Mouse (Mus musculus) left cerebral cortex, postnatal 14 days (tissue): Measurements from ENCODE around the gene Nrcam. TPM values are rescaled to one million over a fixed set of nuclear protein-coding genes. Genes with fewer than 3 reads are reported as not detected.
A peak's percentile ranks its signal among the peaks of the same experiment; 100 is the strongest.

Experiments used
- DNase-seq, 2 experiments: peaks; one replicate each; pipeline ENCODE4 v3.0.0; 2021 to 2022; ENCODE audit warnings: low spot score in 2 of 2, mixed read lengths in 1 of 2
- intact Hi-C: fragments of 180-260 bp; cut with DNase I; formaldehyde crosslinking; loops from one replicate; pipeline ENCODE4 v1.15.1; 2025
- total RNA-seq, 2 experiments: library from RNA; stranded (reverse); gene quantifications; 2 replicates each; pipeline ENCODE4 v1.2.3; 2021

The Nrcam gene
- total RNA-seq, 2 experiments from 2014 or later: 515 to 519 TPM

DNA sequence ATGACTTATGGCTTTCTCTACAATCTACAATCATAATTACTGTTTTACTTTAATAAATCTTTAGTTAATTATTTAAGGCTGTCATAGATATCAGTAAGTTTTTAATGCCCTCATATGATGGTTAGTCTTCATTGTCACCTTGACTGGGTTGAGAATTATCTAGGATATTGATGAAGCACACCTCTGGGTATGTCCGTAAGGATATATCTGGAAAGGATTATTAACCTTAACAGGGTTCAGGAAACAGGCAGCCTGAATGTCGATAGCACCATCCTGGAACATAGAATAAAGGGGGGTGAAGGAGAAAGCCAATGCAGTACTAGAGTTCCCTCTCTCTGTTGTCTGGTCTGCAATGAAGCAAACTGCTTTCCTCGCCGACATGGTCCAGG is 94.2 kb downstream of the Nrcam start:
- intact Hi-C loops: no loop called here
- no peak for DNase-seq

DNA sequence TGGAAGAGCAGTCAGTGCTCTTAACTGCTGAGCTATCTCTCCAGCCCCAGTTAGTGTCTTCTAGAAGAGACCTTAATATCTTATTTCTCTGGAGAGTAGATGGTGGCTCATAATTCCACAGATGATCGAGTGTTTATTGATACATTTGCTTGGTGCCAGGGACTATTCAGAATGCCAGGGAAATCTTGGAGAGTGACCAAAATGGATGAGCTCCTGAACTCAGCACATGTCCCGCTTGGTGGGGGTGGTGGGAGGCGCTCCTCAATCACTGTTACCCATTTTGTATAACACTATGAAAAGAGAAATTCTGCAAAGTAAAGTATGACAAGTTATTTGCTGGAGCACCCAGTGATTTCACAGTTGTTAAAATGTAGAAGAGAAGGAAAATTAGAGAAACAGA is 95.3 kb downstream of the Nrcam start:
- DNase-seq: no peak
- intact Hi-C loops: no loop called here

DNA sequence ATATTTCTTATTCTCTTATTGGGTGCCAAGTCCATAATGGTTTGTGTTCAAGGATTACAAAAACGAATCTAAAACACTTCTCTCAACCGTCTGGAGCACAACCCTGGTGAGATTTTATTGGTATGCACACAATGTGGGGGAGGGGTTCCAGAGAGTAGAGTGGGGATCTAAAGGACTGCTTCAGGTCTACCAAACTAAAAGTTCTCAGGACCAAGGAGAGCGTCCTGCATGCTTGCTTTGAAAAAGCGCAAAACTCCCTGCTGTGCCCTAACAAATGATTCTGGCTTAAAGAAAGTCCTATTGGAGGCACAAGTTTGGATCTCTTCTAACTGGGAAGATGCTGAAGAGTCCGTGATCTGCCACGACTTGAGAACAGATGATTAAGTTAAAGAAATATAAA is 96.4 kb downstream of the Nrcam start:
- no peak for DNase-seq
- intact Hi-C loops: no loop called here

DNA sequence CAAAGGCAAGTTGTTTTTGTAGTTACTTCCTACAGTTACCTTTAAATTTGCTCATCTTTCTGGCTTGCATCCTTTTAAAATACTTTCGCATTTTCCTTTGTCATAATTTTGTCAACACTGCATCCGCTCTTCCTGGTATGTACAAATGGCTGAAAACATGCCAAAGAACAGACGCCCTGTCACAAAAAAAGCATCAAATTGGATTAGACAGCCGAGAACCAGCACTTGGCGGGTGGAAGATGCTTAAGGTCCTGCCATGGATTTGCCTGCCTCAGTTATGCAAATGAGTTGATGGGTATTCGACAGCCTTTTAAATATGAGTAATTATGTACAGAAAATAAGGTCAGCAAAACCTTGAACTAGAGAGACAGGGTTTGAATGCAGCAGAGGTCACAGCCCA is 101.7 kb downstream of the Nrcam start:
- no peak for DNase-seq
- intact Hi-C loops: loop anchor here (10.0 kb wide), 1 partner anchor 96 kb away; no protein-coding TSS in a partner anchor

DNA sequence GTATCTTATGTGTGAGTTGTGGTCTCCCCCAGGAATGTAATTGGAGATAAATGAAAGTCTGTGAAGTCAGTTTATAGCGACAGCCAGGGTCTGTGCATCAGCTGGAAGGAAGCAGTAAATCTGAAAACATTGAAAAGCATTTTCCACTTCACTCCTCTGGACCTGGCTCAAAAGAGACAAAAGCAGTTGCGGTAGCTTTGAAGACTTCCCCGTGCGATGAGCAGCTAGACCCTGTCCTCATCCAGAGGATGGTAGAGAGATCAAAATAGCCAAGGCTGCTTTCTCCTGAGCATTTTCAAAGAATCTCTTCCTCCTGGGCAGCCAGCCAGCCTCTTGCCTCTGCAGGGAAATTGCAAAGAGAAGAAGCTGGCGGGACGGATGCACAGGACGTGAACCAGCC is 102.3 kb downstream of the Nrcam start:
- intact Hi-C loops: loop anchor here (10.0 kb wide), 1 partner anchor 96 kb away; no protein-coding TSS in a partner anchor
- DNase-seq: peak; percentile 43 to 76

DNA sequence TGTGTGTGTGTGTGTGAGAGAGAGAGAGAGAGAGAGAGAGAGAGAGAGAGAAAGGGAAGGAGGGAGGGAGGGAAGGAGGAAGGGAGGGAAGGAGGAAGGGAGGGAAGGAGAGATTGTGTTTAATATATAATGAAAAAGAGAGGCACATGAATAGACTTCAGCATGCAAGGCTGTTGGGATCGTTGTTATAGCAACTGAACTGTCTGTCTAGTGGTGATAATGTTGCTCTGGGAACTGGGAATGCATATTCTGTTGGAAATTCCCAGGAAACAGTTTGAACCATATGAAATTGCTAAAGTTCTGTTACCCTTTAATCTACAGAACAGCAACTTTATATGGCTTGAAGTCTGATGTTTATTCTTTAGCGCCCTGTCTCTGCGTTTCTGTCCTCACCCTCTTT is 104.0 kb downstream of the Nrcam start:
- intact Hi-C loops: loop anchor here (10.0 kb wide), 1 partner anchor 98 kb away; no protein-coding TSS in a partner anchor

DNA sequence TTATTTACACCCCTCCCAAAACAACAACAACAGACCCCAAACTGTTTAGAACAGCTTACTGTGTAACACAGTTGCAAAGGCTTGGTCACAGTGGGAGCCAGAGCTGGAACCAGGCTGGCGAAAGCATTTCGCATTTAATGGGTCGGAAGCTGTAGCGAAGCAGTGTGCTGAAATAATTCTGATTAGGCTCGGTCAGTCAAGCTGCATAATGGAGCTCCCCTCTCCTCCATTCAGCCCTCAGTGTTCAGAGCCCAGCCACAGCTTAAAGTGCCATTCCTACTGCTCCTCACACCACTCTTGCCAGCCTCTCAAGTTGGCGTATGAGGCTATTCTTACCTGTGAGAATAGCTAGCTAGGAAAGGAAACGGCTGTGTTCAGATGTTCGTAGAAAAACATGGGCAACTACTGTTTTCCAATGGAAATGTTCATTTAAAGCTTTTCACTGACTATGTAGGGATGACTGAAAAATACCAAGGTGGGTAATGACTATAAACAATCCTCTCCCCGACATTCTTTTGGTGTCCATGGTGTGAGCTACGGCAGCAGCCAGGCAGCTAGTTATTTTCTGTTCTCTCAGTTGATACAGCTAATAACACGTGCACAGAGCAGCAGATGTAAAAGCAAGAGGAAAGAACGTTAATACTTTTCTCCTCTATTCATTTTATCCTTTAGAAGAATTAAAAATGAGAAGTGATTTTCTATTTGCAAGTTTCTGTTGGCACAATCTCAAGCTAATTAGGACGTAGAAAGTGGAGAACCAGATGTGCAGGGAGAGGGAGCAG is 108.6 kb downstream of the Nrcam start:
- intact Hi-C loops: loop anchor here (10.0 kb wide), 1 partner anchor 102 kb away; no protein-coding TSS in a partner anchor
- no peak for DNase-seq

More for the DNA sequence above, 104.0 kb downstream of the Nrcam start:
- DNase-seq: no peak

DNA sequence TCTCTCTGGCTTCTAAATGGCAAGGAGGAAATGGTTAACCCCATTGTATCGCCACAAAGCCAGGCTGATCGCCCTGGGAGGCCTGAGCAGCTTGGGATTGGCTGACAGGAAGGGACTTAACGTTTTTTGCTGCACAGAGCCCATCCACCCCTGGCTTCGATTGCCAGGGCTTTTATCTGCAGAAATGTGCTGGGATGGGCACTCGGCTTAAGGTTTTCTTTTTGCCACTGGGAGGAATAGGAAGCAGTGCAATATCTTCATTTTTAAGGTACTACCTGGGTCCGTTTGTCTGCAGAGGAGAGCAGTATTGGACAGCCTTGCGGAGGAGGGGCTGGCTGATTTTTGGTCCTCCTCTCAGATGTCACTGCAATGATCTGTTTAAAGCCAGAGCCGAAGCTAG is 110.2 kb downstream of the Nrcam start:
- intact Hi-C loops: loop anchor here (10.0 kb wide), 1 partner anchor 104 kb away; no protein-coding TSS in a partner anchor
- no peak for DNase-seq

DNA sequence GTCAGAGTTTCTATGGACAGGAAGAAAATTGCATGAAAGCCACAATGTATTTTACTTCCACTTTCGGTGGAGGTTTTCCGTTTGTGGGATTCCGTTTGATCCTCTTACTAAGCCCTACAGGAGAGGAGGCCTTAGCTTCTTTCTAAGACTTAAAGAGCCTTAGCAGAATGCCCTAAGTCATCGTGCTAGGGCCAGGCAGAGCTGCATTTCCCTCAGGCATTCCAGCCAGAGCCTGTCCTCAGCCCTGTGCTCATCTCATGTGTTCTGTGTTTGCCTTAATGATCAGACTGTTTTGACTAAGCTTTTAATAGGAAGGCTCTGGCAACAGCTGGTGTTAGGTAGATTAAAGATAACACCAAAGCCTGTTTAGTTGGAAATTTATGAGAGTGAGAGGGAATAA is 111.5 kb downstream of the Nrcam start:
- DNase-seq: no peak
- intact Hi-C loops: no loop called here

DNA sequence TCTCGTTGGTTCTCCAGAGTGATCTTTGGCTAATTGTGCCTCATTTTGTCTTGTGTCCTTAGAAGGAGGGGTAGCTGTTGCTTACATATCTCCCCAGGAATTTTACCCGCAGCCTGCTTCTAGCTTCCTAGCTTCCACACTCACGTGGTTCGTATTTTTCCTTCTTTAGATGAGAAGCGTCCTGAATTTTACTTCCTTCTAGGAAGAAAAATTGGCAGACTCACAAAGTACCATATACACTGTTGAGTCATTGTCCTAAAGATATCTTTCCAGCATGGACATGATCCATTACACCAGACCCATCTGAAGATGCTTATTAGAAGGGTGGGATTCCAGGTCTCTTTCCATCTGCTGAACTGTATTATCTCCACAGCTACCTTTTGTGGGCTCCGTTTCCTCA is 122.2 kb downstream of the Nrcam start:
- intact Hi-C loops: no loop called here

DNA sequence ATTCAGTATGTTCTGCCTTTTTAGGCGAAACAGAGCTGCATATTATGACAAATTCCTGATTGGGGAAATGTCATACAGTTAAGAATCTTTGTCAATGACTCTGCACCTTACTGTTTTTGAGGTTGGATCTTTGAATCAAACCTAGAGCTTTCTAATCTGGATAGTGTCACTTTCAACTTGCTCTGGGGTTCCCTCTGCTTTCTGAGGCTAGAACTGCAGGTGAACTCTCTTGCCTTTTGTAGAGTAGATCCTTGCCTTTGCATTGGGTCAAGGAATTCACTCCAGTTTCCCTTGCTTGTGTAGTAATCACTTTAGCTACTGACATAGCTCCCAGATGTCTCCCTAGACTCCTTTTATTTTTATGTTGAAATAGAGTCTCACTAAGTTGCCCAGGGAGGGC is 123.1 kb downstream of the Nrcam start:
- intact Hi-C loops: no loop called here
- no peak for DNase-seq

More for the DNA sequence above, 122.2 kb downstream of the Nrcam start:
- DNase-seq: no peak

DNA sequence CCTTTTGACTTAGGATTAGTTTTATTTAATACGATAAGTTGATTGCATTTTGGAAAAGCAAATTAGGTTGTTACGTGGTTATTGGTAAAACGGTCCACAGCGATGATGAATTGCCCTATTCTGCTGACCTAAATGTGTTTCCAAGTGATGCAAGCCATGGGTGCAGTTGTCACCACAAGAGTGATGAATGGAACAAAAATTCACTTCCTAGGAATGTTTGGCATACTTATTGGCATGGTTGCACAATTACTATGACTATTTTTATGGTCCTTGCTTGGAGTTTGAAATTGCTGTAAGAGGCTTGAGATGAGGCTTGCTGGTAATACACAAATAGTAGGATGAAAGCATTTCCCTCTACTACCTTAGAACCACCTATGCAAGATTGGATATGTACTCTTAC is 125.1 kb downstream of the Nrcam start:
- no peak for DNase-seq
- intact Hi-C loops: no loop called here

DNA sequence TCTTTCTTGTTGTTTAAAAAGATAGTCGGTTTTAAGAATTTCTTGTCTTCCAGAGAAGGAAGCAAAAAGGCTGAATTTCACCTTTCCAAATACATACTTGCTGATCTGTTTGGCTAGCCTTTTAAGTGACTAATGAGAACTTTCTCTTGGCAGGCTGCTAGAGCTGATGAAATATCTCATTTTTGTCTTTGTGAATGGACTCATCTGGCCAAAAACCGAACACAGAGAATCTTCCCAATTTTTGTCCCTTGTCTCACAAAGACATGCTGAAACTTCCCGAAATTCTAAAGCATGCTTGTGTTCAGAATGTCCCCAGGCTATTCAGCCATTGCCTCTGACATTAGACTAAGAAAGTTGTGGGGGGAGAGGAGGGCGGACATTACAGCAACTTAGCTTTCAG is 129.3 kb downstream of the Nrcam start:
- intact Hi-C loops: no loop called here
- DNase-seq: no peak

DNA sequence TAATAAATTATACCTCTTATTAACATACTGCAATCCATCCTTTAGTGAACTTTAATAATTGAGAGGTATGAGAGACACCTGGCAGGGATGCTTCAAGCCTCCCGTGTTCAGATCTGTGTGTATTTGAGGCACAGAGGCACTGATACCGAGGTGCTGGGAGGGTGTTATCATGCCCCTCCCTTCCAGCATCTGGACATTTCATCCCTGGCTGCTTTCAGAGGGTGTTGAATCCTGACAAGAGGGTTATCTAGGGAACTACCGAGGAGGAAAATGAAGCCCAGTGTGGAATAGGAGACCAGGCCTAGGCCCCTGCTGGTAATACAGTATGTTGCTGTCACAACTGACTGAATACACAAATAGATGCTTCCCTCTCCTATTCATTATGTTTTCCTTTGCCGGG is 133.8 kb downstream of the Nrcam start:
- peak in 1 of 2 experiments; percentile 11 for DNase-seq
- intact Hi-C loops: no loop called here

DNA sequence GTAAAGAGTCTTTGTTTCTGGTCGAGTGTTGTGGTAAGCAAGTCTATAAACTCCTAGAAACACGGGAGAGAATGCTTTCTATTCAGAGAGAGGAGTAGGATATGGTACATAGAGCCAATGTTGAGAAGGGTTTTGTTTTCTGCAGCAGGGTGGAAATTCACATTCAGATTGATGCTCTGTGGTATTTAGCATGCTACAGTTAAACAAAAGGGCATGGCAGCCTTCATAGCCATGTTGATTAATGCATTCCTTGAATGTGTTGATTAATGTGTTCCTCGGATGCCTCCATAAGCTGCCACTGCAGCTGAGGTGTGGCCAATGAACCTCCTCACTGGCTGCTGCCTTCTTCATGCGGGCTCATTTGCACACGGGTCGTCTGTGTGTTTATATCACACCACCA is 134.3 kb downstream of the Nrcam start:
- DNase-seq: no peak
- intact Hi-C loops: no loop called here

DNA sequence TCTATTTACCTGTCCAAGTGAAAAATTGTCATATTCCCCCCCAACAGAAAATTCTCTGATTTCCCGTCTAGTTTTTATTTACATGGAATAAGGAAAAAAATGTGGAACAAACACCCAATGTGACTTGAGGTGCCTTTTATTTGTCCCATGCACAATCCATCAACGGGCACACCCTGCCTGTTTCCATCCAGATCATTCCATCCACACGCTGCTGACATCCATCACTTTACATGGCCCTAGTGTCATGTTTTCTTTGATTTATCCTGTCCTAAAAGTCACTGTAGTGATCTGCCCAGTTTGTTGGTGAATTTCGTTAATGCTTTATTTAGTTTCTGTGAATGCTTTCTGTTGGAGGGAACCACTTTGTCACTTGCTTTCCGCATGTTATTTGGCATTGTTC is 142.4 kb downstream of the Nrcam start:
- intact Hi-C loops: no loop called here
- no peak for DNase-seq

DNA sequence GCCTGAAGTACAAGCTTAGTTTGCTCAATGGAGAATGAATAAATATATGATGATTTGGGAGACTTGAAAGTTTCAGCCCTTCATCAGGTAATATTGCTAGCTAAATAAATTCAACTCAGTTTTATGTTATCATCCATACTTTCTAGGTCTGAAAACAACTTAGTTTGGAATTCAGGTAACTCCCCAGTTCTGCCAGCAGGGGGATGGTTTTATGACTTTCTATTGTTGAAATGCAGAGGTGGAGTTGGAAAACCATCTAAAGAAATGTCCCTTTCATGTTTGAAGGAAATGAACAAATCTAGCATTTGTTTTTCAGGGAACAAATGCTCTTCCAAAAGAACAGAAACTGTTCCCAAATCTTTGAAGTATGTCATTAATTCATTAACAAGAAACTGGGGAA is 146.7 kb downstream of the Nrcam start:
- DNase-seq: no peak
- intact Hi-C loops: no loop called here

DNA sequence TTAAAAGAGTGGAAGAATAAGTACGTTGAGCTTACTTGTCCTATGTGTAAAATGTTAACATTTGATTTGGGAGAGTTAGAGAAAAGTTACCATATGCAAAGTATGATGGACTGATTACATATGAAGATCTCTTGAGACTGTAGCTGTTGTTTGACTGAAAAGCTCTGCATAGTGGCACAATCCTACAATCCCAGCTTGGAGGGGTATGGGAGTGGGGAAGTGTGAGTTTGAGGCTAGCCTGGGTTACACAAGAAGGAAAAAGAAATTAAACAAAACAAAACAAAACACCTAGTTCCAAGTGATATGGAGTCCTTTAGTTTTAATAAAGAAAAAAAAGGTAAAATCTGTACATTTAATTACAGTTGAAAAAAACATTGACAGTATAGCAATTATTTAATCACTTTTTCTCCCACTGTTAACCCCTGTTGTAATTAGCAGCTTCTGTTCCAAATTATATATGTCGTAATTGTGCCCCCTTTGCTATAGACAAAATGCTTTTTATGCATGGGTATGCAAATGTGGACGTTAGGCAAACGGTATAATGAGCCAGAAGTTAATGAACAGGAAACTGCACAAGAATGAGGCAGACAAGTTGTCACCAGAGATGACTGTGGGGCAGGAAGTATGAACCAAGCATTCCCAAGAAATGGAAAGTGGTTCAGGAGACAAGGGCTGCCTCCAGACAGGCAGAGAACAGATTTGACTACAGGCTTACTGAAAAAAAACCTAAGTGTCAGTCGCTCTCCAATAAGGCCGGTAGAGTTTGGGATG is 150.8 kb downstream of the Nrcam start:
- intact Hi-C loops: no loop called here
- DNase-seq: no peak

DNA sequence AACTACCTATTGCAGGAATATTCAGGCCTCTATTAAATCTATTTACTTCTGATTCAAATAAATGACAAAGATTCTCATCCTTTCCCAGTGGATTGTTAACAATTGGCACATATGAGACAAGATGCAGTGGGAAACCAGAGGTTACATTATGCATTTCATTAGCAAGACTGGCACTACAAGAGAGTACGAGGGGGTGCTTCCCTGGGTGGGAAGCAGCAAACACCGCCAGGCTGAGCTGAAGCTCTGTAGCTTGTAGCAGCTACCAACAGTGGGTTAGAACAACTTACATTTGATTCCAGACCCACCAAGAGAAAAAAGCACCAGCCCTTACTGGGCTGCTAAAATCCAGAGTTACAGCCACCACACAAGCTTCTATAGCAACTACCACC is 151.3 kb downstream of the Nrcam start:
- intact Hi-C loops: no loop called here
- DNase-seq: no peak

DNA sequence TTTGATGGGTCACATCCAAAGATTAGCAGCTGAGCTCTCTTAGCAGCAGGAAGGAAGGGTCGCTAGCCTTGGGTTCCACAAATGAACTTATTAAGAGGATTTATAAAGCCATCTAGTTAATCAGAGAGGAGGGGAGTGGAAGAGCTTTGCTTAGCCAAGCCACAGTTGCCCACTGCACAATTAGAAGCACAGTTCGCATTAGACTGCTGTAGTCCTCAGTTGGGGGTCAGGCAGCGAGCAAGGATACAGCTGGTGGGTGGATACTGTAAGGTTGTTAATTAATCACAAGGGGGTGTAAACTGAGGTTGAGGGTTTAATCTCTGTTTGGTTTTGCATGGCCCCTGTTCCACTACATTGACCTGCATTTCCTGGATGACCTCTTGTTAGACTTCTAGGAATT is 152.7 kb downstream of the Nrcam start:
- intact Hi-C loops: no loop called here
- DNase-seq: no peak
